Mouse (Mus musculus): ENCODE measurements around the gene Nr1h2. TPM values are rescaled to one million over a fixed set of nuclear protein-coding genes. Genes with fewer than 3 reads are reported as not detected.

Gene Nr1h2
- total and polyA plus RNA-seq, 3 experiments, result 13.9 to 50.0 (median 43.8) TPM

DNA sequence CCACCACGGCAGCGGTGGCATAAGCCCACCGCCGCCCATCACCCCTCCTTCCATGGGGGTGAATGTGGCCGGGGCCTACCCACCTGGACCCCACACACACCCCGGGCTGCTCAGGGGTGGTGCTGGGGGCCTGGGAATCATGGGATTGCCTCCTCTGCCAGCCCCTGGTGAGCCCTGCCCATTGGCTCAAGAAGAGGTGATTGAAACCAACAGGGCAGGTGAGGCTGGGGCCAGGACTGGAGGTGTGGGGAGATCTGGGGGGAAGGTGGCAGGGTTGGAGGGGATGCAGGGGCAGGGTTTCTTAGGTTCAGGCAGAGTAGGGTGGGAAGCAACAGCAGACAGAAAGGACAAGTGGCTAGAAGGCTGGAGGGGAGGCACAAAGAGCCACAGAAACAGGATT, 42.3 kb upstream of the Nr1h2 start:
- DNase-seq (ENCODE audit: extremely low read depth), result no peak
- no peak overlapping the region for H3K9ac ChIP-seq (ENCODE audit: insufficient read depth, low read depth)
- no peak overlapping the region for H3K27ac ChIP-seq (ENCODE audit: insufficient read depth, low read depth)
- 0 out of 2 replicates have a peak, but pooled peaks cover 2% of the 10 kb centered on the region for H3K79me2 ChIP-seq (replicated peaks; ENCODE audit: control insufficient read depth, extremely low read depth, insufficient read depth, poor library complexity, severe bottlenecking)
- no peak for TF ChIP-seq MAFK (IDR thresholded peaks at IDR 0.05; ENCODE audit: insufficient replicate concordance, low read length)
- no peak for TF ChIP-seq JUND (conservative IDR thresholded peaks at IDR 0.05; ENCODE audit: low read depth, low read length)
- TF ChIP-seq GABPA (IDR thresholded peaks at IDR 0.05; ENCODE audit: insufficient replicate concordance, low read depth, low read length), result no peak
- TF ChIP-seq MEF2A (IDR thresholded peaks at IDR 0.05; ENCODE audit: borderline replicate concordance, low read depth, low read length), result no peak
- TF ChIP-seq IRF4 (IDR thresholded peaks at IDR 0.05; ENCODE audit: low read depth, low read length), result no peak
- no peak for TF ChIP-seq JUN (IDR thresholded peaks at IDR 0.05; ENCODE audit: insufficient read depth, low read depth, low read length)
- TF ChIP-seq TBP (conservative IDR thresholded peaks at IDR 0.05; ENCODE audit: low read depth, low read length), result no peak
- TF ChIP-seq ELF1 (IDR thresholded peaks at IDR 0.05; ENCODE audit: low read depth, low read length), result no peak
- H3K36me3 ChIP-seq (replicated peaks in 1 of 2; ENCODE audit: control insufficient read depth in 1 of 2, insufficient read depth in 1 of 2, low read length in 1 of 2), result peaks cover 7 to 42% of the 10 kb centered on the region in 2 experiments
- no peaks in the 10 kb centered on the region for H3K9me3 ChIP-seq (replicated peaks; ENCODE audit: low read length)
- peaks cover 10% of the 10 kb centered on the region for H3K27me3 ChIP-seq (replicated peaks)
- in situ Hi-C loops (cut with MboI; ENCODE audit: low pct_ligation_motif_present, low pct_unique_long_range_greater_than_20kb, low sequenced_read_pairs) (no loop called here), dilution Hi-C loops (cut with MboI; ENCODE audit: extremely low pct_ligation_motif_present, extremely low pct_unique_long_range_greater_than_20kb, low sequenced_read_pairs) (no loop called here)
- H3K4me2 ChIP-seq (ENCODE audit: insufficient read depth, low read depth, poor library complexity, severe bottlenecking), result no peak overlapping the region
- no peak overlapping the region for H3K4me3 ChIP-seq (replicated peaks in 1 of 3; ENCODE audit: low read depth in 2 of 3, low read length in 2 of 3, poor library complexity in 1 of 3)
- peaks cover 6 to 16% of the 10 kb centered on the region in 2 experiments; a peak in 3 of 4 replicates for H3K4me1 ChIP-seq (ENCODE audit: control insufficient read depth in 1 of 2, insufficient read depth in 2 of 2)

DNA sequence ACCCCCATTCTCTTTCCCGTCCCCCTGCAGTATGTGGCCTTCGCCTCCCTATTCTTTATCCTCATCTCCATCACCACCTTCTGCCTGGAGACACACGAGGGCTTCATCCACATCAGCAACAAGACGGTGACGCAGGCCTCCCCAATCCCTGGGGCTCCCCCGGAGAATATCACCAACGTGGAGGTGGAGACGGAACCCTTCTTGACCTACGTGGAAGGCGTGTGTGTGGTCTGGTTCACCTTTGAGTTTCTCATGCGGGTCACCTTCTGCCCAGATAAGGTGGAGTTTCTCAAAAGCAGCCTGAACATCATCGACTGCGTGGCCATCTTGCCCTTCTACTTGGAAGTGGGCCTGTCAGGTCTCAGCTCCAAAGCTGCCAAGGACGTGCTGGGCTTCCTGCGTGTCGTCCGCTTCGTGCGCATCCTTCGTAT, 41.4 kb upstream of the Nr1h2 start:
- dilution Hi-C loops (cut with MboI; ENCODE audit: extremely low pct_ligation_motif_present, extremely low pct_unique_long_range_greater_than_20kb, low sequenced_read_pairs) (no loop called here), in situ Hi-C loops (cut with MboI; ENCODE audit: low pct_ligation_motif_present, low pct_unique_long_range_greater_than_20kb, low sequenced_read_pairs) (no loop called here)
- DNase-seq (ENCODE audit: extremely low read depth), result no peak
- H3K79me2 ChIP-seq (replicated peaks; ENCODE audit: control insufficient read depth, extremely low read depth, insufficient read depth, poor library complexity, severe bottlenecking), result 0 out of 2 replicates have a peak, but pooled peaks cover 2% of the 10 kb centered on the region
- H3K4me1 ChIP-seq (ENCODE audit: control insufficient read depth in 1 of 2, insufficient read depth in 2 of 2), result peaks cover 6 to 18% of the 10 kb centered on the region in 2 experiments; a peak in 3 of 4 replicates
- peaks cover 7 to 39% of the 10 kb centered on the region in 2 experiments for H3K36me3 ChIP-seq (replicated peaks in 1 of 2; ENCODE audit: control insufficient read depth in 1 of 2, insufficient read depth in 1 of 2, low read length in 1 of 2)
- no peaks in the 10 kb centered on the region for H3K9me3 ChIP-seq (replicated peaks; ENCODE audit: low read length)
- no peak overlapping the region for H3K4me3 ChIP-seq (replicated peaks in 1 of 3; ENCODE audit: low read depth in 2 of 3, low read length in 2 of 3, poor library complexity in 1 of 3)
- TF ChIP-seq TBP (conservative IDR thresholded peaks at IDR 0.05; ENCODE audit: low read depth, low read length), result no peak
- no peak for TF ChIP-seq CHD1 (IDR thresholded peaks at IDR 0.05; ENCODE audit: low read depth, low read length)
- TF ChIP-seq ELF1 (IDR thresholded peaks at IDR 0.05; ENCODE audit: low read depth, low read length), result no peak
- TF ChIP-seq HCFC1 (IDR thresholded peaks at IDR 0.05; ENCODE audit: low read depth, low read length), result no peak
- no peak for TF ChIP-seq ZNF384 (IDR thresholded peaks at IDR 0.05; ENCODE audit: low read depth, low read length)
- TF ChIP-seq USF2 (conservative IDR thresholded peaks at IDR 0.05; ENCODE audit: low read depth, low read length), result no peak
- no peak for TF ChIP-seq RCOR1 (conservative IDR thresholded peaks at IDR 0.05; ENCODE audit: low read depth, low read length)
- no peak for TF ChIP-seq GABPA (IDR thresholded peaks at IDR 0.05; ENCODE audit: insufficient replicate concordance, low read depth, low read length)
- no peak for TF ChIP-seq TCF12 (IDR thresholded peaks at IDR 0.05; ENCODE audit: low read depth, low read length)
- no peak for TF ChIP-seq CTCF (conservative IDR thresholded peaks at IDR 0.05 in 1 of 2, IDR thresholded peaks at IDR 0.05 in 1 of 2; ENCODE audit: low read depth in 2 of 2, low read length in 2 of 2)
- no peak overlapping the region for H3K27ac ChIP-seq (ENCODE audit: insufficient read depth, low read depth)
- no peak overlapping the region for H3K9ac ChIP-seq (ENCODE audit: insufficient read depth, low read depth)
- no peak overlapping the region for H3K4me2 ChIP-seq (ENCODE audit: insufficient read depth, low read depth, poor library complexity, severe bottlenecking)
- peaks cover 10% of the 10 kb centered on the region for H3K27me3 ChIP-seq (replicated peaks)

Data from CH12.LX (cell line).